Mouse (Mus musculus) liver, postnatal 0 days (tissue): ENCODE measurements around the gene Fsd2. TPM values are rescaled to one million over a fixed set of nuclear protein-coding genes. Genes with fewer than 3 reads are reported as not detected.

Experiments
- ATAC-seq: fragments of 200-750 bp; cut with Nextera tagmentation; 2 replicates; pipeline ENCODE4 v1.8.0; 2017; ENCODE audit warnings: mild to moderate bottlenecking, moderate library complexity
- DNase-seq: peaks from one replicate; pipeline ENCODE4 v3.0.0-alpha.2; 2016
- H3K27ac ChIP-seq: fragments of 300-500 bp; sonication (generic); 2 replicates; pipeline ENCODE4 v1.5.1; 2014; ENCODE audit warnings: antibody characterized with exemption, moderate library complexity, mild to moderate bottlenecking, low read depth
- H3K27me3 ChIP-seq: fragments of 300-500 bp; sonication (generic); 2 replicates; pipeline ENCODE4 v1.6.1; 2014; ENCODE audit warnings: low read length, control low read depth, mixed read lengths; ENCODE audit not compliant: insufficient read depth
- H3K36me3 ChIP-seq: fragments of 300-500 bp; sonication (generic); replicated peaks from 2 replicates; pipeline ENCODE4 v1.6.1; 2014; ENCODE audit warnings: mild to moderate bottlenecking, control low read depth, low read length, moderate library complexity, mixed read lengths; ENCODE audit not compliant: insufficient read depth
- H3K4me1 ChIP-seq: fragments of 300-500 bp; sonication (generic); 2 replicates; pipeline ENCODE4 v1.6.1; 2014; ENCODE audit warnings: antibody characterized with exemption, mild to moderate bottlenecking, control low read depth; ENCODE audit not compliant: insufficient read depth
- H3K4me2 ChIP-seq: fragments of 300-500 bp; sonication (generic); 2 replicates; pipeline ENCODE4 v1.6.1; 2014; ENCODE audit warnings: low read depth, mild to moderate bottlenecking, low read length, moderate library complexity, mixed read lengths
- H3K4me3 ChIP-seq: fragments of 300-500 bp; sonication (generic); 2 replicates; pipeline ENCODE4 v1.5.1; 2014; ENCODE audit warnings: low read depth, low read length
- H3K9ac ChIP-seq: fragments of 300-500 bp; sonication (generic); replicated peaks from 2 replicates; pipeline ENCODE4 v1.6.1; 2014; ENCODE audit warnings: mild to moderate bottlenecking, moderate library complexity
- H3K9me3 ChIP-seq: fragments of 300-500 bp; sonication (generic); 2 replicates; pipeline ENCODE4 v1.6.1; 2016; ENCODE audit warnings: mild to moderate bottlenecking, control low read depth, low read length, mixed read lengths
- CTCF ChIP-seq: sonication (generic); IDR thresholded peaks from 2 replicates; pipeline ENCODE4 v1.5.1; 2016; ENCODE audit warnings: antibody characterized with exemption, low read depth
- EP300 ChIP-seq: IDR thresholded peaks from 2 replicates; pipeline ENCODE4 v1.6.1; 2016; ENCODE audit warnings: antibody characterized with exemption, low read depth, mild to moderate bottlenecking
- WGBS: fragments of 180-500 bp; shearing (Covaris S2); extraction: QIAGEN DNeasy Blood & Tissue Kit; methylation state at CpG from one replicate; pipeline ENCODE4 v1.1.7; 2014; ENCODE audit not compliant: insufficient replicate concordance; 5-methylcytosine and 5-hydroxymethylcytosine counted together
- polyA plus RNA-seq: library from polyadenylated mRNA; unstranded; fragments of >200 nt; fragmentation: Nextera tagmentation; extraction: Ambion mirVana; gene quantifications from 2 replicates; pipeline ENCODE4 v1.2.1, GENCODE M21; 2015

Fsd2 gene
- polyA plus RNA-seq, 1 experiment from 2014 or later = 0.28 TPM

DNA sequence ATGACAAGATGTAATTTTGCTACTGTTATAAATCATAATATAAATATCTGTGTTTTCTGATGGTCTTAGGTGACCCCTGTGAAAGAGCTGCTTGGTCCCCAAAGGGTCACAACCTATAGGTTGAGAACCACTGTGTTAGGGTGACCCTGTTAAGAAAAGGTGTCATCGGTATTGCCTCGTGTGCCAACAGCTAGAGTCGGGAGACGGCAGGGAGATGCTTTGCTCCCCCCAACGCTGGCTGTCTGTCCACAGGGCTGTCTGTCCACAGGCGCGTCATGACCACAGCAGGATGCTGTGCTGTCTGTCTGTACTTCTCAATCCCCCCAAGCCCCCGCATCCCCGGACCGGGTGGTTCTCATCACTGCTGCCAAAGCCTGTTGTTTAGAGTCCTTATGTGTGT lies 8.9 kb upstream of the Fsd2 start:
- Histone ChIP-seq H3K9me3 (no peaks in the 10 kb centered on the region), H3K4me2 (no peak overlapping the region), H3K9ac (no peak overlapping the region), H3K27ac (no peak overlapping the region), H3K4me3 (no peak overlapping the region), H3K27me3 (no peaks in the 10 kb centered on the region), H3K4me1 (peaks cover 27% of the 10 kb centered on the region), H3K36me3 (peaks cover 36% of the 10 kb centered on the region)
- DNase-seq (peak; percentile 11), ATAC-seq (no peak)
- 91% methylated on average over 10 of the region's 10 CpGs for WGBS
- TF ChIP-seq EP300 (no peak), CTCF (no peak)

DNA sequence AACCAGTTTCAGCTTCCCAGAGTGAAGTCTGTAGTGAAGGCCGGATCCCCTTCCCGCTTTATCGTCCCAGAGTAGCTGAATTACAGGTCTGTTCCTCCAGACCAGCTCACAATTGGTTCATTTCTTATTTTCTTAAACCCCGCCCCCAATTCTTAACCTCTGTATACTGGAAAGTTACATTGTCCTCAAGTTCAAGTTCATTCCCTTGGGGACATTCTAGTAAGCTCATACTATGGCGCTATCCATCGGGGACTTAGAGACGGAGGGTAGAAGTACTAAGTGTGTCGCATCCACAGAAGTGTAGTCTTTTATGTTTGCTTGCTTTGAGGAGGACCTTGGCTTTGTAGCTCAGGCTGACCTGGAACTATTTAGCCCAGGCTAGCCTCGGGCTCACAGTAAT lies 7.1 kb upstream of the Fsd2 start:
- Histone ChIP-seq H3K27me3 (no peaks in the 10 kb centered on the region), H3K9me3 (no peaks in the 10 kb centered on the region), H3K4me1 (peaks cover 28% of the 10 kb centered on the region), H3K36me3 (peaks cover 36% of the 10 kb centered on the region), H3K4me2 (peak overlapping the region; percentile 72), H3K4me3 (no peak overlapping the region), H3K27ac (peak overlapping the region; percentile 98; the same call in 1 of the 2 replicates), H3K9ac (0 out of 2 replicates have a peak overlapping the region, but pooled peaks have one; percentile 12)
- DNase-seq (no peak), ATAC-seq (no peak)
- TF ChIP-seq CTCF (no peak), EP300 (no peak)
- WGBS = 90% methylated on average over 9 of the region's 9 CpGs

DNA sequence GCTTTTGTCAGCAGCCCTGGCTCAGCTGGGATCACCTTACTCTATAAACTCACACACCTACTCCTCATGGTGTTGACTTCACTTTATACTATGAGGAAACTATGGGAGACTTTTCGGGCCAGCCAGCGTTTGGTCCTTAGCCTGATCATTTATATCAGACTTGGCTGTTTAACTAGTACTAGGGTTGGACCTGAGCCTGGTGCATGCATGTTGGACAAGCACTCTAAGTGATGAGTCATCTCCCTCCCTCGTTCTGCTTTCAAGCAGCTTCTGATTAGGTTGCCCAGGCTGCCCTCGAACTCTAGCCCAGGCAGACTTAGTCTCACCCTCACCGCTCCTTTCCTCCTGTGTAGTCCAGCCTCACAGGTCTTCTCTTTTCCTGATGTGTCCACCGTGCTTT lies 6.7 kb upstream of the Fsd2 start:
- ATAC-seq (no peak), DNase-seq (peak; percentile 33)
- H3K4me2 ChIP-seq = peak overlapping the region; percentile 72
- peaks cover 33% of the 10 kb centered on the region for H3K36me3 ChIP-seq
- H3K9ac ChIP-seq = 0 out of 2 replicates have a peak overlapping the region, but pooled peaks have one; percentile 12
- H3K4me1 ChIP-seq = peaks cover 25% of the 10 kb centered on the region
- peak overlapping the region; percentile 98 for H3K27ac ChIP-seq
- TF ChIP-seq CTCF (no peak), EP300 (no peak)
- H3K4me3 ChIP-seq = peak overlapping the region; percentile 85
- 65% methylated on average over 6 of the region's 6 CpGs for WGBS
- no peaks in the 10 kb centered on the region for H3K27me3 ChIP-seq
- H3K9me3 ChIP-seq = no peaks in the 10 kb centered on the region

DNA sequence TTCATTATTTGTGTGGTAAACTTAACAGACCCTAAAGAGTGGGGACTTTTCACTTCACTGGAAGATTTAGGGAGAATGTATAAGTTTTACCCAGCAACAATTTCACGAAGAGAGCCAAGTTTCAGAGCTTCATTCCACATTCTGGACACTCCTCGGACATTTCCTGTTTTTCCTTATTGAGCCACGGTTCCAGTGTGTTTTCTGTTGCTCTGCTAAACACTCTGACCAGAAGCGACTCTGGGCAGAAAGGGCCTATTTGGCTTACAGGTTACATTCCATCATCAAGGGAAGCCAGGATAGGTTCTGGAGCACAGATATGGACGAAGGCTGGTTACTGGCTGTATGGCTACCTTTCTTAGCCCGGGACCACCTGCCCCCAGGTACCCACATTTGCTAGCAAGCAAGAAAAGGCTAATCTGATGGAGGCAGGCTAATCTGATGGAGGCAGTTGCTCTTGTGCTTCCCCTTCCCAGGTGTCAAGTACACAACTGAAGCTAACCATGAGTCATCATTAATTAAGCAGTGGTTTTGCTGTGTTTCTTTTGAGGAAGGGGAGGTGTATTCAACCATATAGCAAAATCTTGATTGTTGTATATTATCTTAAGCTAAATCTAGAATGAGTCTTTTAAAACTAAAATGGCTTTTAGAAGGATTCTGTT lies 6.0 kb upstream of the Fsd2 start:
- Histone ChIP-seq H3K36me3 (peaks cover 26% of the 10 kb centered on the region), H3K4me1 (peaks cover 18% of the 10 kb centered on the region), H3K4me2 (peak overlapping the region; percentile 72), H3K9ac (peak overlapping the region; percentile 94), H3K27ac (peak overlapping the region; percentile 98), H3K27me3 (no peaks in the 10 kb centered on the region), H3K4me3 (peak overlapping the region; percentile 85), H3K9me3 (no peaks in the 10 kb centered on the region)
- ATAC-seq = no peak
- peak; percentile 15 for DNase-seq
- WGBS = 46% methylated on average over 6 of the region's 6 CpGs
- TF ChIP-seq CTCF = no peak
- no peak for TF ChIP-seq EP300

DNA sequence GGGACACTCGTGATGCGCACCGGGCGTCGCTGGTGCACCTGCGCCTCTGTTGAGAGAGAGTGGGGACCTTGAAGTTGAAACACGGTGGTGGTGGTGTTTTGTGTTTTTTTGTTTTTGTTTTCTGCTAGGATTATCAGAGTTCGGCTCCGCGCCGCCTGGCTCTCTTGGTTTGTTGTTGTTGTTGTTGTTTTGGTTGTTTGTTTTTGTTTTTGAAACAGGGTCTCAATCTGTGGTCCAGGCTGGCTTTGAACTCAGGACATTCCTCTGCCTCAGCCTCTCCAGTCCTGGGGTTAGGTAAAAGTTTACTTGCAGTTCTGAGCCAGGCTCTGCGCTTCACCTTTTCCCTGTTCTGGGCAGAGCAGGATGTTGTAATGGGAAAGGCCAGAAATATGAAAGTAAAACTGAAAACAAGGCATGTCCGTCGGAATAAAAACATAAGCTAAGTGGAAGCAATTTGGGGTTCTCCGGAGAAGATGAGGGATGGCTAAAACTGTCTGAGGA lies 5.2 kb upstream of the Fsd2 start:
- Histone ChIP-seq H3K9me3 (no peaks in the 10 kb centered on the region), H3K4me3 (peak overlapping the region; percentile 85), H3K27ac (peak overlapping the region; percentile 98), H3K27me3 (no peaks in the 10 kb centered on the region), H3K36me3 (peaks cover 23% of the 10 kb centered on the region), H3K4me2 (peak overlapping the region; percentile 72), H3K4me1 (peaks cover 17% of the 10 kb centered on the region), H3K9ac (peak overlapping the region; percentile 94)
- no peak for TF ChIP-seq CTCF
- TF ChIP-seq EP300 = no peak
- 7% methylated on average over 15 of the region's 15 CpGs for WGBS
- ATAC-seq (peak; percentile 12; the same call in 1 of the 2 replicates), DNase-seq (peak; percentile 34)

DNA sequence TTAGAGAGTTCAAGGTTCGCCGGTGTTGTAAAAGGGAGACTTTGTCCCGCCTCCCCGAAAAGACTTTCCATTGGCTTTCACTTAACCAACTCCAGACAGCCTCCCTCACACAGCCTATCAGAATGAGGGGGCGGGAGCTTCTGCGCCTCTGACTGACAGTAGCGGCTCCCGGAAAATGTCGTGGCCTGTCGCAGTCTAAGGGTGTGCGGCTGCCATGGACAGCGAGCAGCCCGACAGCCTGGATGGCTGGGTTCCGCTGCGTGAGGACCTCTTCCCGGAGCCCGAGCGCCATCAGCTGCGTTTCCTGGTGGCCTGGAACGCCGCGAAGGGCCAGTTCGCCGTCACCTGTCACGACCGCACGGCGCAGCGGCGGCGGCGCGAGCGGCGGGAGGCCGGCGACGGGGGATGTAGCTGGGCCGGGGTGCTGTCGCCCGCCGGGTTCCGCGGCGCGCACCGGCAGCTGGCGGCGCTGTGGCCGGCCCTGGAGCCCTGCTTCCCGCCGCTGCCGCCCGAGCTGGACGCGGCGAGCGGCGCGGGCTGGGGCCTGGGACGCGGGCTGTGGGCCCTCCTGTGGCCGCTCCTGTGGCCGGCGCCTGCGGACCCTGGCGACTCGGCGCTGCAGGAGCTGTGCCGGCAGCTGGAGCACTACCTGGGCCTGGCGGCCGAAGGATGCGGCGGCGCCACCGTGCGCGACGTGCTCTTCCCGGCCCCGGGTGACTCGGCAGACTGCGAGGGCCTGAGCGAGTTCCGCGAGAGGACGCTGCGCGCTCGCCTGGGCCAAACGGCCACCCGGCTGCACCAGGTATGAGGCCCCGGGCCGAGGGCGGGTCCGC lies 4.6 kb upstream of the Fsd2 start, which contains the start of gene Whamm:
TSS of gene Whamm (plus strand) at position 159 of the 833 bp plus-strand sequence.
- TF ChIP-seq EP300 (no peak; the same call in 1 of the 2 replicates), CTCF (peak; percentile 44)
- Histone ChIP-seq H3K4me3 (peak within 1 kb of the TSS; percentile 85), H3K4me1 (peaks cover 13% of the 10 kb centered on the region), H3K9ac (peak within 1 kb of the TSS; percentile 94), H3K27ac (peak within 1 kb of the TSS; percentile 98), H3K36me3 (peaks cover 20% of the 10 kb centered on the region), H3K9me3 (no peaks in the 10 kb centered on the region), H3K27me3 (no peaks in the 10 kb centered on the region), H3K4me2 (peak within 1 kb of the TSS; percentile 72)
- under 1% methylated on average over 79 of the region's 96 CpGs for WGBS
- ATAC-seq (peak; percentile 97), DNase-seq (peak; percentile 93)
